Mouse (Mus musculus): Measurements from ENCODE around the gene Pdpr. TPM values are rescaled to one million over a fixed set of nuclear protein-coding genes. Genes with fewer than 3 reads are reported as not detected.

The Pdpr gene
- 19.2 TPM for polyA plus RNA-seq (2014; fragmentation: Illumina TruSeq; extraction: RNeasy Lipid Tissue Mini Kit (QIAGEN cat#74804); ENCODE audit: low read depth, low replicate concordance)

DNA sequence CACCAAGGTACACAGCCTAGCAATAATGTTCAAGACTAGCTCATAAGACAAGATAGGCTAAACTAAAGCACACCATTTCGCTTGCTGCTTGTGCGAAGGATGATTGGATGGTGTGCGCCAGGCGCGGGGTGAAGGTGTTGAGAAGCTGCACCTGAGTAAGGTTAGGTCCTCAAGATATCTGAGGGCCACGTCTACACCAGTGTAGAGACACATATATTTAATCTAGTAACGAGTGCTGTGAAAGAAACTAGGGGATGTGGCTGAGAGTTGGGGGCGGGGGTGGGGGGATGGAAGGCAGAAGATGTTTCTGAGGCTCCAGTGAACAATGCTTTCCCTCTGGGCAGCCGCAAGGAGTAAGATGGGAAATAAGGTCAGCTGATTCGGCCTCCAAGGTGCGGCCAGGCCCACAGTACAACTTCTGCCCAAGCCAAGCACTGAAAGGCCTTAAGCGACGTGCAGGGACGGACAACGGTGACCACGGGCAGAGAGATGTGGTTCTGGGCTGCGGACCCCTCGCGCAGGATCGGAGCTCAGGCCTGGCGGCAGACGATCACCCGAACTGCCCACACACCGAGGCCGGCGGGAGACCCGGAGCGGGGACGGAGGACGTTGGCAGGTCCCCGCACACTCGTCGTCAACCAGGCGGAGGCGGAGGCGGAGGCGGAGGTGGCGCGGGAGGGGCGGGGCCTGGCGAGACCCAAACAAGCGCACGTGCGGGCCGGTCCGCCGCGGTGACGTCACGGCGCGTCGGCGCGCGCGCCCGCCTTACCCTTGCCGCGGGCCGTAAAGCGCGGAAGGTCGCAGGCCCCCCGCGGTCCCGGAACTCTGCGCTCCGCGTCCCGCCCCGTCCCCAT, at the start of gene Pdpr:
Gene Pdpr, plus strand, starts transcription at position 766 of the 854 bp plus-strand sequence.

DNA sequence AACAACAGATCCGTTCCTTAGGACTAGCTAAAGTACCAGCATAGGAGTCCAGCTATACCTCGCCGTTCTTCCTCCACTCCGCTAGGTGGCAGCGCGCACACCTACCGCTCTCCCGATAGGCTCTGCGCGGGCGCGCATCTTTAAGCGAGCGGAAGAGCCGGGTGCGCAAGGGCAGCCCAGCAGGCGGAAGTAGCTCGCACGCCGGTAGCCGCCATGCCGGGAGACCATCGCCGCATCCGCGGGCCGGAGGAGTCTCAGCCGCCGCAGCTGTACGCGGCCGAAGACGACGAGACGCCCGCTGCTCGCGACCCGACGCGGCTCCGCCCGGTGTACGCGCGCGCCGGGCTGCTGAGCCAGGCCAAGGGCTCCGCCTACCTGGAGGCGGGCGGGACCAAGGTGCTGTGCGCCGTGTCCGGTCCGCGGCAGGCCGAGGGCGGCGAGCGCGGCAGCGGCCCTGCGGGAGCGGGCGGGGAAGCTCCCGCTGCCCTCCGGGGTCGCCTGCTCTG, 38.2 kb upstream of the Pdpr start, which contains the start of gene Exosc6:
Gene Exosc6, plus strand, starts transcription at position 182 of the 506 bp plus-strand sequence.

DNA sequence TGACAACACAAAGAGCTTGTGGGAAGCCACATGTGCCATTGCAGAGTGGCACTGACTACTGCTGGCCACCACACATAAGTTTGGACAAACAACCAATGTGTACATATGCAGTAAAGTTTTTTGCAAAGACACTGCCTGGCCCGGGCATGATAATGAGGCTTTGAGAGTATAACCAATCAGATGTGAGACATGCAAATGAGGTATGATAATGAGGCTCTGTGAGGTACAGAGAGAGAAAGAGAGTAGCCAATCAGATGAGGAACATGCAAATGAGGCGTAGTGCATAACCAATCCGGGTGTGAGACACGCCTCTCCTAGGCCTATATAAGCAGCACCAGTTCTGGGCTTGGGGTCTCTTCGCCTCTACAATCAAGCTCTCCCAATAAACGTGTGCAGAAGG, 2.1 kb upstream of the Pdpr start, which contains the start of gene Clec18a:
Gene Clec18a, minus strand, starts transcription at position 101 of the 400 bp plus-strand sequence.

Other genes starting within 250 kb of the Pdpr start
- gene Cog4, start 248.0 kb upstream of the Pdpr start, polyA plus RNA-seq (2014; fragmentation: Illumina TruSeq; extraction: RNeasy Lipid Tissue Mini Kit (QIAGEN cat#74804); ENCODE audit: low read depth, low replicate concordance), result 25.9 TPM
- 26.2 TPM for gene Sf3b3, start 247.8 kb upstream of the Pdpr start, polyA plus RNA-seq (2014; fragmentation: Illumina TruSeq; extraction: RNeasy Lipid Tissue Mini Kit (QIAGEN cat#74804); ENCODE audit: low read depth, low replicate concordance)
- 0.87 TPM for gene Fuk, start 192.1 kb upstream of the Pdpr start, polyA plus RNA-seq (2014; fragmentation: Illumina TruSeq; extraction: RNeasy Lipid Tissue Mini Kit (QIAGEN cat#74804); ENCODE audit: low read depth, low replicate concordance)
- gene St3gal2, start 174.7 kb upstream of the Pdpr start, polyA plus RNA-seq (2014; fragmentation: Illumina TruSeq; extraction: RNeasy Lipid Tissue Mini Kit (QIAGEN cat#74804); ENCODE audit: low read depth, low replicate concordance), result 1.3 TPM
- gene Ddx19a, start 96.8 kb upstream of the Pdpr start, polyA plus RNA-seq (2014; fragmentation: Illumina TruSeq; extraction: RNeasy Lipid Tissue Mini Kit (QIAGEN cat#74804); ENCODE audit: low read depth, low replicate concordance), result 4.4 TPM
- gene Ddx19b, start 62.9 kb upstream of the Pdpr start, polyA plus RNA-seq (2014; fragmentation: Illumina TruSeq; extraction: RNeasy Lipid Tissue Mini Kit (QIAGEN cat#74804); ENCODE audit: low read depth, low replicate concordance), result 63.9 TPM
- gene Aars, start 61.5 kb upstream of the Pdpr start, polyA plus RNA-seq (2014; fragmentation: Illumina TruSeq; extraction: RNeasy Lipid Tissue Mini Kit (QIAGEN cat#74804); ENCODE audit: low read depth, low replicate concordance), result 24.0 TPM
- gene Exosc6, start 38.3 kb upstream of the Pdpr start, polyA plus RNA-seq (2014; fragmentation: Illumina TruSeq; extraction: RNeasy Lipid Tissue Mini Kit (QIAGEN cat#74804); ENCODE audit: low read depth, low replicate concordance), result 0.87 TPM
- gene Clec18a, start 2.2 kb upstream of the Pdpr start, polyA plus RNA-seq (2014; fragmentation: Illumina TruSeq; extraction: RNeasy Lipid Tissue Mini Kit (QIAGEN cat#74804); ENCODE audit: low read depth, low replicate concordance), result 0.31 TPM
- gene Glg1, start 164.6 kb downstream of the Pdpr start, polyA plus RNA-seq (2014; fragmentation: Illumina TruSeq; extraction: RNeasy Lipid Tissue Mini Kit (QIAGEN cat#74804); ENCODE audit: low read depth, low replicate concordance), result 20.3 TPM
- gene Rfwd3, start 205.6 kb downstream of the Pdpr start, polyA plus RNA-seq (2014; fragmentation: Illumina TruSeq; extraction: RNeasy Lipid Tissue Mini Kit (QIAGEN cat#74804); ENCODE audit: low read depth, low replicate concordance), result 66.0 TPM
- 11.0 TPM for gene Mlkl, start 243.5 kb downstream of the Pdpr start, polyA plus RNA-seq (2014; fragmentation: Illumina TruSeq; extraction: RNeasy Lipid Tissue Mini Kit (QIAGEN cat#74804); ENCODE audit: low read depth, low replicate concordance)